Mouse (Mus musculus) ovary, adult 18-20 months (tissue): ENCODE data around the gene Gm7075.
"Not testable (repeated sequence)": the region's sequence is repeated elsewhere in the genome, so short reads cannot be mapped to it uniquely, and the experiment has no call there.

Experiments used
- DNase-seq: peaks from one replicate; pipeline ENCODE4 v3.0.0; 2022; ENCODE audit warnings: low spot score, mixed read lengths

Gm7075 gene

GRCm38 (mm10) chr10:63421739-63422735 is at the start of gene Gm7075:
Gene Gm7075, minus strand, starts transcription at chr10:63421789.
- DNase-seq, result no peak

GRCm38 (mm10) chr10:63460935-63461334 is 39.3 kb upstream of the Gm7075 start:
- DNase-seq, result no peak

- DNase-seq, result peak; percentile 37
These were observed 35.9 kb upstream of the Gm7075 start for GRCm38 (mm10) chr10:63457292-63458128.

- peak; percentile 9 for DNase-seq
These were observed 33.7 kb upstream of the Gm7075 start for GRCm38 (mm10) chr10:63455110-63455878.

DNA sequence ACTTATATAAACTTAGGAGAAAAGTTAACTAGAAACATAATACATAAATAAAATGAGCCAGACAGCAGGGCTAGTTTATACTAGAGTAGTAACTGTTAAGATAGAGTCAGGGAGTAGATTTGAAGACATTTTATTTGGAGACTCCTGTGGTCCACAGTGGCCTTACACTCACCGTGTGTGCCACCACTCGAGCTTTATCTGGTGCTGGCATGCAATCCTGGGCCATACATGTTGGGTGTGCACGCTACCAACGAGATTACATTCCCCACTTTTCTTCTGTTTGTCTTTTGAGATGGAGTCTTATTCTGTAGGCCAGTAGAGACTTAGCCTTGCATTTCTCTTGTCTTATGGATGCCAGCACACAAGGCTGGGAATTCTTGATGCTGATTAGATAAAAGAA is 32.3 kb upstream of the Gm7075 start:
- no peak for DNase-seq

DNA sequence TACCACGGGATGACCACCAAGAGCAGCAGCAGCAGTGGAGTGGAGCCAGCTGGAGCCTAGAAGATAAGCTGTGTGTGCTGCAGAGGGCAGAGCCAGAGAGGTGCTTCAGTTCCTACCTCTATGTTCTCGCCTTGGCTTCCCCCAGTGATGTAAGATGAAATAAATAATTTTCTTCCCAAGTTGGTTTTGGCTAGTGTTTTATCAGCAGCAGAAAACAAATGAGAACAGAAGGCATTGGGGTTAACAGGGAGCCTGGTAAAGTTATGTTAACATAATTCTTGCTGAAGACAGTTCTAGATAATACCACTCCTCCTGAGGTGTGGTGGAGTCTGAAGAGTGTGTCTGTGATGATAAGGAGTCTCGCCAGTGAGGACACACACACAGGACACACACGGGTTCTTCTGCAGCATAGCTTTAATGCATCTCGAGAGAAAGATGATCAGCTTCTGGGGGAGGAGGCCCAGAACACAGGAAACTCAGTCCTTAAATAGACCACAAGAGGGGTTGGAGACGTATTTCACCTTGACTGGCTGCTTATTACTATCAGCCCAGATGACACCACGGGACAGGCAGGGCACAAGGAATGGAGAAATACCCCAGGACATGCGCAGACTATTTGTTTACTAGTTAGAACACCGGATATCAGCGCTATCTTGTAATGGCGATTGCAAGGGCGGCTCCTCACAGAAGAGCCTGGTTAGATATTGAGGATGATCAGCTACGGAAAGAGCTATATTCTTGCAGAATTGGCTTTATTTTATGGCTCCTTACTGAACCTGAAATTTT is 23.2 kb upstream of the Gm7075 start:
- not testable (repeated sequence) for DNase-seq

DNA sequence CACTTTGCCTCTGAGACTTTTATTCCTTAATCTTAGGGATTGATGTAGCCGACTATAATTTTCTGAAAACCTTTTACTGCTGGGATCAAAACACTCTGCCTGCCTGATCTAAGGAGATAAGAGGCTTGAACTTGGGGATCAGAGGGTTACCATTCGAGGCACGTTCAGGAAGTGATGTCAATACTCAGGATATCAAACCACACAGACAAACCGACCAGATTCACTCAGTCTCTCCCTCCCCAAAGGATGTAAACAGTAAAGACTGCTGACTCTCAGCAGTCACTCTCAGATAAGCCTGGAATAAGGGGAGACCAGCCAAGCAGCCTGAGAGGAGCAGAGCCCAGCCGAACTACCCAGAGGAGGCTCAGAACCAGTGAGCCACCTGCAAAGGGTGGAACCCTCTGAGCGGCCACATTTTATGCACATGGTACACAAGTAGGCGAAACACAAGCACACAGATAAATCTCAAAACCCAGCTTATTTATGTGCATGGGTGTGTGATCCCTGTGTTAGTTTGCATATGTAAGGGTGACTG is 18.2 kb upstream of the Gm7075 start:
- no peak for DNase-seq

- DNase-seq, result no peak
These were observed 17.2 kb upstream of the Gm7075 start for GRCm38 (mm10) chr10:63438736-63439262.

GRCm38 (mm10) chr10:63432887-63433286 is 11.3 kb upstream of the Gm7075 start:
- DNase-seq, result no peak

DNA sequence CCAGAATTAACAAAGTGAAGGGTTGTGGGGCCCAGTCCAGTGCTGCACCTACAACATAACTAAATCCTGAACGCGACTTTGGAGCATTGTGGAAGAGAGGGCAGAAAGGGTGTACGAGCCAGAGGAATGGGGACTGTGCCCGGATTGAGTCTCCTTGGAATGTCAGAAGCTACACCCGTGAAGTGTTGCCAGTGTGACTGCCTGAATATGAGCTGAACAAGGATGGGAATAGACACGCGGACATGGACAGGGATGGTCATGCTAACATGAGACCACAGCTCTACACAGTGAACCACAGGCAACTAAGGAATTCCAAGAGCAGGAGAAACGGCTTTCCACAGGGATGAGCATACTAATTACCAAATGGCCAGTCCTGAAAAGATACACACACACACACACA is 10.5 kb upstream of the Gm7075 start:
- no peak for DNase-seq

GRCm38 (mm10) chr10:63431221-63431736 is 9.7 kb upstream of the Gm7075 start:
- DNase-seq, result no peak

GRCm38 (mm10) chr10:63429785-63430305 is 8.3 kb upstream of the Gm7075 start, which contains the start of gene Ctnna3:
Gene Ctnna3, plus strand, starts transcription at chr10:63430098.
- peak; percentile 87 for DNase-seq

DNA sequence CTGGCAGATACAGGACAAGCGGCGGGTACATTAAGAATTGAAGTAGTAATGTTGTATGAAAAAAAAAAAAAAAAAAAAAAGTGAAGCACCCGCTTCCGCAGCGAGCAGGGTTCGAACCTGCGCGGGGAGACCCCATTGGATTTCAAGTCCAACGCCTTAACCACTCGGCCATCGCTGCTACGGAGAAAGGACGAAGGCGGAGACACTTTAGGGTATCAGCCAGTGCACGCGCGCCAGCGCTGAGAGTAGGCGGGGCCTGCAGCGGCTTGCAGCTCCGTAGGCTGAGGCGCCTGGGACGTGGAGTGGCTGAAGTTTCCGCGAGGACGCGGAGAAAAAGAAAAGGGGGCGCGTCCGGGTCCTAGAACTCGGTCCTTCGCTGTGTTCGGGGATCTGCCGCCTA is 7.8 kb upstream of the Gm7075 start:
- peak; percentile 94 for DNase-seq

GRCm38 (mm10) chr10:63429023-63429340 is 7.4 kb upstream of the Gm7075 start:
- DNase-seq, result no peak

DNA sequence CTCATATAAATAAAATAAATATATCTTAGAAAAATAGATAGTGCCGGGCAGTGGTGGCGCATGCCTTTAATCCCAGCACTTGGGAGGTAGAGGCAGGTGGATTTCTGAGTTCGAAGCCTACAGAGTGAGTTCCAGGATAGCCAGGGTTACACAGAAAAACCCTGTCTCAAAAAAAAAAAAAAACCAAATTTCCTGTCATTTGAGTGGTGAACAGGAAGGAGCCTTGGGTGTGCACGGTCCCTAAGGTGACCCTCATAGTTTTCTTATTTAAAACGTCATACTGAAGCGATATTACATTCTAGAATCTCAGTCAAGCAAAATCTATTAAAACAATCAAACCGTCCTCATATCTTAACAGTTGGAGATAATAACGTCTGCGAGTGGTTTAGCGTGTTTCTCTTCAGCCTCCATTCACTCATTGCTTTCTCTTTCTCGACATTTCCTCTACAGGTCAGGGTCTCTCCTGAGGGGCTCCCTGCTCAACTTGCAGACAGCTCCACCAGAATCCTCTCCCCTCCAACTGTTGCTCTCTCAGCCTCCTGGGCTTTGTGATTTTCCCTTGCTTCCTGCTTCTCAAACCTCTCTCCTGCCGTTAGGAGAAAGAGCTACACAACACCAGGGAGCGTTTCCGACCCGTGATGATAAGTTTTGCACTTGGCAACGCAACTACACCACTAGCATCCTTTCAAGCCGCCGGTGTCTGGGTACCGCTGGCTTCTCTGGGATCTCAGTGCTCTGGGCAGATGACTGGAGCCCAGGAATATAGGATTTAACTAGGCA is 6.8 kb upstream of the Gm7075 start:
- no peak for DNase-seq

DNA sequence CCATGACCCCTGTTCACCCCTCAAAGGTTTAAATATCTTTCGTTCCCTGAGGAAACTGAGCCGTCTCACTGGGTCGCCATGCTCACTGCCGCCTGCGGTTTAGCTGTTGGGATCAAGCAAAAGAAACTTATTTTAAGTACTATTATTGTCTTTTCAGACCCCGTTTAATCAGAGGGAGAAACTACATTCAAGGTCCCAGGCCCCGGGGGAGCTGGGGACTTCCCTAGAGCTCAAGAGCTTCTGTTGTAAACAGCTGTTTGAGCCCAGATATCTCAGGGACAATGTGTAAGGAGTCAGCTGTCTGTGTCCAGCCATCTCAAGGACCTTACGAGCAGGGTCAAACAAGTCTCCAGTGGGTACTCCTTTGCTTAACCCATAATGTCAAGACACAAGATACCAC is 5.6 kb upstream of the Gm7075 start:
- peak; percentile 61 for DNase-seq

DNA sequence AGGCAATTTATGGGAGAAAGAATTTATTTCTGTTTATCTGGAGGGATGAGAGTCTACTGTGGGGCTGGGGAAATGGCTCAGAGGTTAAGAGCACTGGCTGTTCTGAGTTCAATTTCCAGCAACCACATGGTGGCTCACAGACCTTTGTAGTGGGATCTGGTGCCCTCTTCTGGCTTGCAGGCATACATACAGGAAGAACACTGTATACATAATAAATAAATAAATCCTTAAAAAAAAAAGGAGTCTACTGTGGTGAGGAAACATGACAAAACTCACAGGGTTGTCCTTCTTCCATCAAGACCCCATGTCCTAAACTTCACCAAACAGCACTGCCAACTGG is 2.9 kb upstream of the Gm7075 start:
- DNase-seq, result no peak

GRCm38 (mm10) chr10:63423591-63424474 is 2.2 kb upstream of the Gm7075 start:
- no peak for DNase-seq

DNA sequence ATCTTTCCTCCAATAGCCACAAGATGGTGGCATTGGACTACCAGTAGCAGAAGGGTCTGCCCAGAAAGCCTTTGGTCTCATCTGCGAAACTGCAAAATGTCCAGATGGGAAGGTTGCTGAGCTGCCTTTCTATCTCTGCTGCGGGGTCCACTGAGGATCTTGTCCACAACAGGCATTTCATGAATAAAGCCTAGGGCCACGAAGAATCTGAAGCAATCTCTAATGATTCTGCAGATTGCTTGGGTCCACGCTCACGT is 1.1 kb upstream of the Gm7075 start:
- DNase-seq, result no peak
